Mouse (Mus musculus): Measurements from ENCODE around the gene Csrnp1. TPM values are rescaled to one million over a fixed set of nuclear protein-coding genes. Genes with fewer than 3 reads are reported as not detected.
"Not testable (repeated sequence)": the region's sequence is repeated elsewhere in the genome, so short reads cannot be mapped to it uniquely, and the experiment has no call there.

Csrnp1 gene
- 11.9 and 16.9 TPM in 2 replicates for total RNA-seq (2017)

DNA sequence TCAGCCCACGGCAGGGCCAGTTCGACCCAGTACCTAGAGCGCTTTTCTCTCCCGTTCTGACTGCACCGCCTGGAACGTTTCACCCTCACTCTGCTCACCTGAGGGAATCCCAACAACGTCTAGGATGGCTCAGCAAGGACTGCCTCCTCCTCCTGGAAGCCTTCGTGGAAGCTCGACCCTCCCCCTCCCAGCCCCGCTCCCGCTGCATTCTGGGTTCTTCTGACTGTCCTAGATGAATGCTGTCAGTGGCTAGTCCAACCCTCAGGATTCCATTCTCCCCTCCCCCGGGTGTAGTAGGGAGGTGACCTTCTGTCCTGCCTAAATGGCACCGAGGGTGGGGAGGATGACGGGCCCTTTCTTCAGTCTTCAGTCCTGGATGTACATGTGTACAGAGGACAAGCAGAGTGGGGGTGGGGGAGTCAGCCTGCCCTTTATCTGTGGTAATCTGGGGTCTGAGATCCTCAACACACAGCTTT, at the start of gene Csrnp1:
TSS of gene Csrnp1 (minus strand) at position 123 of the 476 bp plus-strand sequence.
- no peak for ATAC-seq (replicated peaks; ENCODE audit: low read depth, poor library complexity, severe bottlenecking)

- ATAC-seq (replicated peaks; ENCODE audit: low read depth, poor library complexity, severe bottlenecking) = no peak
These were observed 48.3 kb upstream of the Csrnp1 start for GRCm38 (mm10) chr9:120032710-120033109.

DNA sequence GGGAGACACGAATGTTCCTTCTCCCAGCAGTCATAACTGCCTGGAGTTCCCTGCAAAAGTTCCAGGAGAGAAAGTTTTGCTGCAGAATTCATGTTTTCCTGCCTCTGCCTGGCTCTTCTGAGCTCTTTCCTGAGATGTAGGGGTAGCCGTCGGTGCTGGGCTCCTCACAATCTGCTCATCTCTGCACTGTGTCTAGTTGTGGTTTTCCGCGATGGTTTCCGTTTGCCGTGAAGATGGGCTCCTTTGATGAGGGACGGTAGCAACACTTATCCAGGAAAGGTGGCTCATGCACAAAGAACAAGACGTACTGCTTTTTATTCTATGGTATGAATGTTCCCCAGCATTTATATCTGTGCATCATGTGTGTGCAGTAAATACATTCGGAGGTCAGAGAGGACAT, 46.0 kb upstream of the Csrnp1 start:
- no peak; the same call in 1 of the 2 replicates for ATAC-seq (replicated peaks; ENCODE audit: low read depth, poor library complexity, severe bottlenecking)

- no peak for ATAC-seq (replicated peaks; ENCODE audit: low read depth, poor library complexity, severe bottlenecking)
These were observed 45.4 kb upstream of the Csrnp1 start for GRCm38 (mm10) chr9:120029880-120030279.

DNA sequence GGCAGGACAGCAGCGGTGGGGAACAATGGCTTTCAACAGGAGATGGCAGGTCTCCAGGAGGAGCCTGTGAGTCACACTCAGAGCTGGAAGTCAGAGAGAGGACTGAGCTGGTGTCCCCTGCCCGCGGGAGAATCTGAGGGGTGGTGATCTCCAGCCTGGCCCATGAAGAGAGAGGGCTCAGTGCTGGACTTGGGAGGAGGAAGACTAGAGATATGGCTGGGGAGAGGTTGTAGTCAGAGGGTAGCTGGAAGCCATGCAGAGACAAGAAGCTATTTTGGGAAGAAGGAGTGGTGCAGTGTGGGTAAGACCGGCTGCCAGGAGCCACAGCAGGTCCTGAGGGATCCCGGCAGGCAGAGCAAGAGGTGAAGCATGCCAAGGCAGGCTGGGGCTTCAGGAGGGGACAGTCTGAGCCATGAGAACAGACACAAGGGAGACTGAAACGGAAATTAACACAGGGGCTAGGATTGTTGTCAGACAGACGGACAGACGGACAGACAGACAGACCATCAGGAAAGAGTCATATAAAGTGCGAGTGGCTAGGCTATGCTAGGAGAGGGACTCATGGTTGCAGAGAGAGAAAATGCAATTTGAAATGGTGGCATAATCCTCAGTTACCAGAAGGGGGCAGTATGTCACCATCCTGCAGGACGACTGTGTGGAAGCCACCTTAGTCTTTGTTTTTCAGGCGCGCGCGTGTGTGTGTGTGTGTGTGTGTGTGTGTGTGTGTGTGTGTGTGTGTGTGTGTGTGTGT, 43.1 kb upstream of the Csrnp1 start:
- ATAC-seq (replicated peaks; ENCODE audit: low read depth, poor library complexity, severe bottlenecking) = peak; percentile 92

GRCm38 (mm10) chr9:120024625-120025024, 40.2 kb upstream of the Csrnp1 start:
- ATAC-seq (replicated peaks; ENCODE audit: low read depth, poor library complexity, severe bottlenecking) = no peak

DNA sequence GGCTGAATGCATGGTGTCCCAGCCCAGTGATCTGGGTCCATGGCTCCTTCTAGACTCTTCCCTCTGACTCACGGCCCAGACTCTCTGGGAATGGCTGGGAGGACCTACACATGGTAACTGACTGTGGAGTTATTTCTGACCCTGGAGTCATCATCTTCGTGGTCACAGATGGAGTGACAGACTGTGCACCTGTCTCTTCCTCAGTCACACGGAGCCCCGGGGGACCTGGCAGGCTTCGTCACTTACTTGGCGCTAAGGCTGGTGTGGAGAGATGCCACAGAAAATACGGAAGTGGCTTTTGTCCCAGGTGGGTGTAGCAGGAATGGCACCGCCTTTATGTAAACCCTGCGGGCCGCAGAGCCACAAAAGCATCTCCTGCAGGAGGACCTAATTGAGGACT, 39.7 kb upstream of the Csrnp1 start:
- no peak for ATAC-seq (replicated peaks; ENCODE audit: low read depth, poor library complexity, severe bottlenecking)

- no peak for ATAC-seq (replicated peaks; ENCODE audit: low read depth, poor library complexity, severe bottlenecking)
These were observed 38.8 kb upstream of the Csrnp1 start, which contains the start of gene Xirp1 for GRCm38 (mm10) chr9:120023086-120023811. Xirp1 (minus strand) TSS chr9:120023598.

- no peak for ATAC-seq (replicated peaks; ENCODE audit: low read depth, poor library complexity, severe bottlenecking)
These were observed 36.7 kb upstream of the Csrnp1 start for GRCm38 (mm10) chr9:120021164-120021563.

- ATAC-seq (replicated peaks; ENCODE audit: low read depth, poor library complexity, severe bottlenecking) = peak; percentile 80
These were observed 35.9 kb upstream of the Csrnp1 start for GRCm38 (mm10) chr9:120020285-120020890.

GRCm38 (mm10) chr9:120016956-120017355, 32.5 kb upstream of the Csrnp1 start:
- ATAC-seq (replicated peaks; ENCODE audit: low read depth, poor library complexity, severe bottlenecking) = no peak

GRCm38 (mm10) chr9:120014828-120015227, 30.4 kb upstream of the Csrnp1 start:
- ATAC-seq (replicated peaks; ENCODE audit: low read depth, poor library complexity, severe bottlenecking) = no peak

DNA sequence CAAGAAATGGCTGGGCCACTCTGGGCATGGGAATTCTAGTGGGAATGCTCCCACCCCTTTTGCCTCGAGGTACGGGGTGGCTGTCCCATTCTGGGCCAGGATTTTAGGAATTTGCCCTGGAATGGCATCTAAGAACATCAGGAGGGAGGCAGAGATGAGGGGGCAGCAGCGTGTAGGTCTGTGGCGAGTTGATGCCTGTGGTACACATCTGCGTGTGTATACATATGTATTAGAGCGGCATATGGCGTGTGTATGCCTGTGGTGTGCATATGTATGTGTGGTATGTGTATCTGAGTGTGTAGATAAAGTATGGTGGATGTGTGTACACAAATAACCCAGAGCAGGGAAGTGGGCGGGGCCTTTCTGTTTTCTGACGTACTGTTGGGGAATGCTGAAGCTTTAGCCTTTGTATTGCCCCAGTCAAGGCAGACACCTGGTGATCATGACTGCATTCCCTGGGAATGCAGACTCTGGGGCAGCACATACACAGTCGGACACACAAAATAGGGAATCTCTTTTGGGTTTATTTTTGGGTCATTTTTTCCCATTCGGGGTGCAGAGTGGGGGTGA, 28.9 kb upstream of the Csrnp1 start:
- no peak for ATAC-seq (replicated peaks; ENCODE audit: low read depth, poor library complexity, severe bottlenecking)

- ATAC-seq (replicated peaks; ENCODE audit: low read depth, poor library complexity, severe bottlenecking) = no peak
These were observed 28.3 kb upstream of the Csrnp1 start for GRCm38 (mm10) chr9:120012781-120013180.

DNA sequence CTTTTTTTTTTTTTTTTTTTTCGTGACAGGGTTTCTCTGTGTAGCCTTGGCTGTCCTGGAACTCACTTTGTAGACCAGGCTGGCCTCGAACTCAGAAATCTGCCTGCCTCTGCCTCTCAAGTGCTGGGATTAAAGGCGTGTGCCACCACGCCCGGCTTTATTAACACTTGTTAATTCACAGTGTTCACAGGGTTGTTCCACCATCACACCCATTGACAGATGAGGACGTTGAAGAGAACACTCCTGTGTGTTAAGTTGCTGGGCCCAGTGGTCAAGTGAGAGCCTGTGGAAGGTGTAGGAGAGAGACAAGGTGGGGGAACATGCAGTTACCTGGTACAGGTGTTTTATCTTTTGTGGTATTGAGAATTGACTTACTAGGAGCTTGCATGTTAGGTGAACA, 27.7 kb upstream of the Csrnp1 start:
- not testable (repeated sequence) for ATAC-seq (replicated peaks; ENCODE audit: low read depth, poor library complexity, severe bottlenecking)

DNA sequence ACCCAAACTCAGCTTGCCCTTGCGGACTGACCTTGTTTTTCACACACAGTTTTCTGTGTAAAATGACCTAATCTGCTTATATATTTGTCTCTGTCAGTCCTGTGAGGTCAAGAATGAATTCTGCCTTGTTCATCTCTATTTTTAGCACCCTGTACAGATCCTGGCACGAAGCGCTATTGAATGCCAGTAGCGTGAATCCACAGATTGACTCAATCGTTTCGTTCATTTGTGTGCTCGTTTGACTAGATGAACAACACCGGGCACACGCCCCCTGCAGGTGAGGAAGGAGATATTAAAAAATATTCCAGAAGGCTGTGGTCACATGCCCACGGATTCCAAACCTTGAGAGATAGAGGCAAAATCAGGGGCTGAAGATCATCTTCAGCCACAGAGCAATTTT, 27.1 kb upstream of the Csrnp1 start:
- peak; percentile 40 for ATAC-seq (replicated peaks; ENCODE audit: low read depth, poor library complexity, severe bottlenecking)

GRCm38 (mm10) chr9:120010781-120011511, 26.5 kb upstream of the Csrnp1 start:
- ATAC-seq (replicated peaks; ENCODE audit: low read depth, poor library complexity, severe bottlenecking) = peak; percentile 88

DNA sequence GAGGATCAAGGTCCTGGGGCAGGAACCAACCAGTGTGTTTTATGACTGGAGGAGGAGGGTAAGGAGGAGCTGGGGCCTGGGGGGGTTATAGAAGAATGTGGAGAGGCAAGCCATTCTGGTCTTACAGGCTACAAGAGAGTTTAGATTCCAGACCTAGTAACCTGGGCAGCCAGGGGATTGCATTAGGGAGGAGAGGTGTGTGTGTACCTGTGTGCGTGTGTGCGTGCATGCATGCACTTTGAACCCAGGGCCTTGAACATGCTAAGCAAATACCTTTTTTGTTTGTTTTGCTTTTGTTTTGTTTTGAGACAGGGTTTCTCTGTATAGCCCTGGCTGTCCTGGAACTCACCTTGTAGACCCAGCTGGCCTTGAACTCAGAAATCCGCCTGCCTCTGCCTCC, 25.4 kb upstream of the Csrnp1 start:
- no peak for ATAC-seq (replicated peaks; ENCODE audit: low read depth, poor library complexity, severe bottlenecking)

DNA sequence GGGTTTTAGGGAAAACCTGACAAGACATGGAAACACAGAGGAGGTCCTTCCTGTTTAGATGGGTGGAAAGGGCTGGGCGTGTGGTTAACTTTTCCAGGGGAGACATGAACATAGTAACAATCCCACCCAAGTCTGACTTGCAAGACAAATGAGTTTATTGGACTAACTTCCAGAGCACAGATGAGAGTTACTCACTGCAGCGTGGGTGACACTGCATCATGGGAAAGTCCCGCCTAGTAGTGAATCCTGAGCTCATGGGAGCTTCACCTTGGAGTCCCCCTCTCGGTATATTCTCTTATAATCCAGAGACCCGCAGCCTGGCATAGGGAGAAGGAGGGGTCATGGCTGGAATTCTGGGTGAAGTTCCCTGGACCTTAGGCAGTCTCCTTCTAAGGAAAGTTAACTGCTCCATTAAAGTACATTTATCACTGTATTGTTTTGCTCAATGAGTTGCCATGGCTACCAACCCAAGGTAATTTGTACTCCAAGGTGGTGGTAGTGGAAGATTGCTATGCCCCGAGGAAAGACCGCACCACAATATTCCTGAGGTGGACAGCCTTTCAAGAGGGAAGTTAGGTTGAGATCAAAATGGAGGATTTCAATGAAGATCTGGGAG, 24.9 kb upstream of the Csrnp1 start:
- no peak for ATAC-seq (replicated peaks; ENCODE audit: low read depth, poor library complexity, severe bottlenecking)

Data from common myeloid progenitor, adult 5-6 weeks (primary cell).